Mouse (Mus musculus): ENCODE data around the gene Cbx8. TPM values are rescaled to one million over a fixed set of nuclear protein-coding genes. Genes with fewer than 3 reads are reported as not detected.
A peak's percentile ranks its signal among the peaks of the same experiment; 100 is the strongest.

Cbx8 gene
- total and polyA plus RNA-seq, 2 experiments from 2014 or later = 5.3 to 21.9 TPM

DNA sequence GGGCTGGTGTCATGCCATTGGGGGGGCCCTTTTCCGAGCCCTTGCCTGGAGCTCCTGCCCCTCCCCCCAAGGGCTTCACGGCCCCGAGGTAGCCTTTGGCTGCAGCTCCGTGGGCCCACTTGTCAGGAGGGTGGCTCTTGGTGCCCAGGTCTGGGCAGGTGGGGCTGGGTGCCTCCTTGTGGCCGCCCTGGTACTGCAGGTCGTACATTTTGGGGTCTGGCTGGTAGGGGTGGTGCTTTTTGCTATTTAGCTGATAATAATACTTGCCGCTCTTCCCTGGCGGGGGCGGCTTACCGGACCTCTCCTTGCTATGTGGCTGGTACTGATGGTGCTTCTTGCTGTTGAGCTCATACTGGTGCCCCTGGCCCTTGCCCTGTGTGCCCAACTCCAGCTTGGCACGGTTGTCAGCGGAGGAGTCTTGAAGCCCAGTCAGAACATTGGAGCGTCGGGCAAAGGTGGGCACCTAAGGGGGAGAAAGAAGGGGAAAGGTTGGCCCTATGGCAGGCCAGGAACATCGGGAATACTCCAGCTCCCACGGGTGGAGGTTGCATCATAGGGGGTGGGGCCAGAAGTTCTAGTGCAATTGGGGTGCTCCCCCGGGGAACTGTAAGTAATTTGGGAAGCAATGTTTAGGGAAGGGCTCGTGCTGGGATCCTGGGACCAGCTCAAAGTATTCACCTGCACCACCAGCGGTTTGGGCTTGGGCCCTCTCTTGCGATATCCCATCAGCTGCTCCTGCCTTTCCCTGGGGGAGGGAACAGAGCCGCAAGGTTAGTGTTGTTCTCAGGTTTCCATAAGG, 41.3 kb upstream of the Cbx8 start:
- Histone ChIP-seq H3K4me2 (ENCODE audit: low read depth) (no peak overlapping the region), H3K9me3 (ENCODE audit: low read length) (no peaks in the 10 kb centered on the region), H3K4me1 (ENCODE audit: insufficient read depth) (peaks cover 39% of the 10 kb centered on the region), H3K27ac (ENCODE audit: low read depth, low read length) (no peak overlapping the region), H3K9ac (no peak overlapping the region), H3K36me3 (ENCODE audit: insufficient read depth) (peaks cover 20% of the 10 kb centered on the region), H3K27me3 (ENCODE audit: insufficient read depth, low read length) (peaks cover 3% of the 10 kb centered on the region; the same call in 1 of the 2 replicates), H3K4me3 (ENCODE audit: low read depth, low read length) (no peak overlapping the region)
- DNase-seq (peak; percentile 23), ATAC-seq (no peak)
- 31% methylated on average over 21 of the region's 21 CpGs for WGBS
- peak; percentile 73 for TF ChIP-seq CTCF (IDR thresholded peaks at IDR 0.05; ENCODE audit: low read depth)

GRCm38 (mm10) chr11:119081148-119081838, 40.5 kb upstream of the Cbx8 start:
- Histone ChIP-seq H3K4me3 (ENCODE audit: low read depth, low read length) (no peak overlapping the region), H3K4me2 (ENCODE audit: low read depth) (peak overlapping the region; percentile 3), H3K9me3 (ENCODE audit: low read length) (no peaks in the 10 kb centered on the region), H3K27ac (ENCODE audit: low read depth, low read length) (no peak overlapping the region), H3K4me1 (ENCODE audit: insufficient read depth) (peaks cover 39% of the 10 kb centered on the region), H3K36me3 (ENCODE audit: insufficient read depth) (peaks cover 24% of the 10 kb centered on the region), H3K27me3 (ENCODE audit: insufficient read depth, low read length) (no peaks in the 10 kb centered on the region), H3K9ac (peak overlapping the region; percentile 25; the same call in 1 of the 2 replicates)
- no peak for TF ChIP-seq CTCF (IDR thresholded peaks at IDR 0.05; ENCODE audit: low read depth)
- ATAC-seq (no peak), DNase-seq (peak; percentile 18)
- 38% methylated on average over 45 of the region's 47 CpGs for WGBS

- Histone ChIP-seq H3K9me3 (ENCODE audit: low read length) (no peaks in the 10 kb centered on the region), H3K4me3 (ENCODE audit: low read depth, low read length) (no peak overlapping the region), H3K36me3 (ENCODE audit: insufficient read depth) (peaks cover 24% of the 10 kb centered on the region), H3K27me3 (ENCODE audit: insufficient read depth, low read length) (no peaks in the 10 kb centered on the region), H3K4me2 (ENCODE audit: low read depth) (peak overlapping the region; percentile 3), H3K4me1 (ENCODE audit: insufficient read depth) (peaks cover 39% of the 10 kb centered on the region), H3K27ac (ENCODE audit: low read depth, low read length) (no peak overlapping the region), H3K9ac (peak overlapping the region; percentile 25; the same call in 1 of the 2 replicates)
- ATAC-seq (no peak), DNase-seq (no peak)
- no peak for TF ChIP-seq CTCF (IDR thresholded peaks at IDR 0.05; ENCODE audit: low read depth)
- 39% methylated on average over 33 of the region's 33 CpGs for WGBS
Measured at GRCm38 (mm10) chr11:119080461-119081147, 39.8 kb upstream of the Cbx8 start.

GRCm38 (mm10) chr11:119079445-119079837, 38.7 kb upstream of the Cbx8 start:
- no peaks in the 10 kb centered on the region for H3K9me3 ChIP-seq (ENCODE audit: low read length)
- 37% methylated on average over 7 of the region's 7 CpGs for WGBS
- H3K4me1 ChIP-seq (ENCODE audit: insufficient read depth) = peaks cover 37% of the 10 kb centered on the region
- no peak overlapping the region for H3K4me3 ChIP-seq (ENCODE audit: low read depth, low read length)
- H3K27me3 ChIP-seq (ENCODE audit: insufficient read depth, low read length) = no peaks in the 10 kb centered on the region
- H3K27ac ChIP-seq (ENCODE audit: low read depth, low read length) = peak overlapping the region; percentile 68
- DNase-seq (no peak), ATAC-seq (no peak)
- peaks cover 24% of the 10 kb centered on the region for H3K36me3 ChIP-seq (ENCODE audit: insufficient read depth)
- peak overlapping the region; percentile 20 for H3K4me2 ChIP-seq (ENCODE audit: low read depth)
- TF ChIP-seq CTCF (IDR thresholded peaks at IDR 0.05; ENCODE audit: low read depth) = no peak
- peak overlapping the region; percentile 11 for H3K9ac ChIP-seq

DNA sequence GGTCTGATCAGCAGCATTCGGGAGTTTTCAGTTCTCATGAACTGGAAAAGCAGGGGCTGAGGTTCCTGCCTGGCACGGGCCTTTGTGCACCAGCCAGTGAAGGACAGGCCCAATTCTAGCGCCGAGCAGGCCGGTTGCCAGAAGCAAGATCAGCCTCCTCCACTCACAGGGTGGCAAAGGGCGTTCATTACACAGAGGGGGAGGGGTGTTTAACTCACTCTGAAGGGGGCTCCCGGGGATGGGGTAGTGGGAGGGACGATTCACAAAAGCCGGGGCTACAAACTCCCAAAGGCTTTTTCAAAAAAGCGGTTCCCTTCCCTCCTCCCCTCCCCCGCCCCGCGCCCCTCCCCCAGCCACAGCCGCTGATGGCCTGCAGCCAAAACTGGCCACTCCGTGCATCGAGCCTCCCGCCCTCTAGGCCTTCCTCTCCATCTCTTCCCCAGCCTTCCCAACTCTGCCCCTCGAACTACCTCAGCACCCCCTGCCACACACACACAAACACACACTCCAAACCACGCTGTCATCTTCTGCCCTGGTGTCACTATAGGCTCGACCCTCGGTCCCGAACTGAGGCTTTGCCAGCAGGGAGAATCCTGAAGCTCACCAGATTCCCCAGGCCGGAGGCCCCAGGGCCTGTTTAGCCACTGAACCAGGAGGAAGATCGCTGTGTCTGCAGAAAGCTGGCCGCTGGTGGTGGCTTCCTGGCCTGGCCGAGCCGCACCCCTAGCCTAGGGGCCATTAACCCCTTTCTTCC, 38.1 kb upstream of the Cbx8 start:
- no peaks in the 10 kb centered on the region for H3K9me3 ChIP-seq (ENCODE audit: low read length)
- H3K9ac ChIP-seq = peak overlapping the region; percentile 11; the same call in 1 of the 2 replicates
- H3K27ac ChIP-seq (ENCODE audit: low read depth, low read length) = peak overlapping the region; percentile 68
- ATAC-seq = peak; percentile 86
- H3K27me3 ChIP-seq (ENCODE audit: insufficient read depth, low read length) = no peaks in the 10 kb centered on the region
- H3K36me3 ChIP-seq (ENCODE audit: insufficient read depth) = peaks cover 24% of the 10 kb centered on the region
- H3K4me3 ChIP-seq (ENCODE audit: low read depth, low read length) = no peak overlapping the region
- H3K4me2 ChIP-seq (ENCODE audit: low read depth) = peak overlapping the region; percentile 20
- peak; percentile 75 for DNase-seq
- peaks cover 32% of the 10 kb centered on the region for H3K4me1 ChIP-seq (ENCODE audit: insufficient read depth)
- TF ChIP-seq CTCF (IDR thresholded peaks at IDR 0.05; ENCODE audit: low read depth) = no peak
- WGBS = 8% methylated on average over 25 of the region's 27 CpGs

- Histone ChIP-seq H3K9ac (no peak overlapping the region), H3K36me3 (ENCODE audit: insufficient read depth) (peaks cover 24% of the 10 kb centered on the region), H3K4me1 (ENCODE audit: insufficient read depth) (peaks cover 27% of the 10 kb centered on the region), H3K4me2 (ENCODE audit: low read depth) (no peak overlapping the region), H3K4me3 (ENCODE audit: low read depth, low read length) (no peak overlapping the region), H3K27me3 (ENCODE audit: insufficient read depth, low read length) (no peaks in the 10 kb centered on the region), H3K9me3 (ENCODE audit: low read length) (no peaks in the 10 kb centered on the region), H3K27ac (ENCODE audit: low read depth, low read length) (no peak overlapping the region)
- WGBS = 73% methylated on average over 4 of the region's 4 CpGs
- TF ChIP-seq CTCF (IDR thresholded peaks at IDR 0.05; ENCODE audit: low read depth) = no peak
- no peak for ATAC-seq
- DNase-seq = no peak
Measured at GRCm38 (mm10) chr11:119077755-119078154, 37.0 kb upstream of the Cbx8 start.

All from forebrain, postnatal 0 days (tissue).